In genomic region chr17:63836641-63837040, GRCm38 (mm10) we compare ENCODE assay signal across 20 mouse cellular contexts. TPM values are rescaled to one million over a fixed set of nuclear protein-coding genes. Genes with fewer than 3 reads are reported as not detected.
"Had no signal": no experiment of that assay in that cellular context is flagged by ENCODE, and none has a peak within 500 bp of the region (broad histone marks: within the 10 kb centered on the region; RNA-seq: fewer than 3 reads in every experiment).

No protein-coding gene starts in this region.

- H3K36me3 ChIP-seq: liver, embryonic 13.5 days; midbrain, embryonic 12.5 days; neural tube, embryonic 12.5 days; neural tube, embryonic 15.5 days had no signal

- DNase-seq: kidney, postnatal 25 days; layer of hippocampus, adult 9-11 months; liver, embryonic 13.5 days; lung, adult 2 months; lung, postnatal 14 days; lung, postnatal 4 days; thymus, adult 2 months; thymus, postnatal 14 days; thymus, postnatal 4 days had no signal

- H3K4me1 ChIP-seq: liver, embryonic 13.5 days; midbrain, embryonic 12.5 days; neural tube, embryonic 12.5 days; neural tube, embryonic 15.5 days had no signal

- H3K27ac ChIP-seq: kidney, postnatal 0 days; layer of hippocampus, adult 2 months; liver, embryonic 13.5 days; midbrain, embryonic 12.5 days; neural tube, embryonic 12.5 days; neural tube, embryonic 15.5 days; stomach, postnatal 0 days had no signal

- H3K4me2 ChIP-seq: liver, embryonic 13.5 days; midbrain, embryonic 12.5 days; neural tube, embryonic 12.5 days; neural tube, embryonic 15.5 days had no signal

- H3K9ac ChIP-seq: liver, embryonic 13.5 days; midbrain, embryonic 12.5 days; neural tube, embryonic 12.5 days; neural tube, embryonic 15.5 days had no signal

- H3K9me3 ChIP-seq: liver, embryonic 13.5 days; midbrain, embryonic 12.5 days; neural tube, embryonic 12.5 days; neural tube, embryonic 15.5 days had no signal

- H3K4me3 ChIP-seq: layer of hippocampus, adult 2 months; liver, embryonic 13.5 days; midbrain, embryonic 12.5 days; neural tube, embryonic 12.5 days; neural tube, embryonic 15.5 days had no signal

- H3K27me3 ChIP-seq: liver, embryonic 13.5 days; midbrain, embryonic 12.5 days; neural tube, embryonic 12.5 days; neural tube, embryonic 15.5 days had no signal

RNA-seq across cellular contexts. Expression of gene A930002H24Rik, which starts 26.9 kb away (rescaled TPM):
- total RNA-seq: layer of hippocampus, adult 2 months; left cerebral cortex, adult 18-20 months; megakaryocyte progenitor cell, adult 5-6 weeks; megakaryocyte-erythroid progenitor cell, adult 5-6 weeks had no signal
- polyA plus RNA-seq: liver, adult 2 months; small intestine, adult 2 months; thymus, adult 2 months had no signal
